ENCODE assay signal across 24 mouse cellular contexts in the genomic region with DNA sequence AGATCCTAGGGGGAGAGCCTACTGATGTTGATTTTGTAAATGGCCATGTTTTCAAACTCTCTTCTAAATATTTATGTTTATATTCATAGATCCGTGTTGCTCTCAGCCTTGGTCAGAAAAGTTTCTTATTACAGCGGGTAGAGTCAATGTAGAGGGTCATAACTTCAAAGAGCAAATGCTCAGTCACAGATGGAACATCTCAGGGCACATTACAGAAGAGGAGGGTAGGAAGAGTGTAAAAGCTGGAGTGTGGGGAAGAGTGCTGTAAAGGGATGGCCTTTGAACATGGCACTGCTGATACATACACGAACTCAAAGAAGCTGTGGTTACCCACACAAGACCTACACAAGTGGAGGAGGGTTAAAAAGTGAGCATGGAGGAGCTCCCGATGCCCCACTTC. TPM values are rescaled to one million over a fixed set of nuclear protein-coding genes. Genes with fewer than 3 reads are reported as not detected.
DNase-seq lines count a peak whose midpoint lies in the region; ATAC-seq and TF ChIP-seq lines count a peak whose summit lies in the region.
"Had no signal": no experiment of that assay in that cellular context is flagged by ENCODE, and none has a peak within 500 bp of the region (broad histone marks: within the 10 kb centered on the region; RNA-seq: fewer than 3 reads in every experiment).

No protein-coding gene starts in this region.

- TF ChIP-seq CTCF in lung, embryonic 14.5 days (IDR thresholded peaks at IDR 0.05; ENCODE audit: low read depth): no peak

- no peaks in the 10 kb centered on the region for H3K4me1 ChIP-seq in lung, embryonic 14.5 days (ENCODE audit: insufficient read depth)
- H3K4me1 ChIP-seq in lung, embryonic 16.5 days (replicated peaks; ENCODE audit: control insufficient read depth, insufficient read depth, low read length): no peaks in the 10 kb centered on the region
- H3K4me1 ChIP-seq: embryonic facial prominence, embryonic 13.5 days; embryonic facial prominence, embryonic 15.5 days; forebrain, embryonic 12.5 days had no signal

- ATAC-seq in lung, embryonic 14.5 days (ENCODE audit: insufficient read depth): peak; percentile 94; the same call in 1 of the 2 replicates
- 0 out of 2 replicates have a peak, but pooled peaks have one; percentile 31 for ATAC-seq in lung, embryonic 16.5 days (ENCODE audit: low read depth)
- ATAC-seq: forebrain, embryonic 14.5 days; forebrain, embryonic 16.5 days had no signal

- H3K27ac ChIP-seq in lung, embryonic 14.5 days (ENCODE audit: low read depth): no peak overlapping the region
- H3K27ac ChIP-seq in lung, embryonic 16.5 days (ENCODE audit: low read length): no peak overlapping the region
- H3K27ac ChIP-seq: embryonic facial prominence, embryonic 13.5 days; embryonic facial prominence, embryonic 15.5 days; forebrain, embryonic 10.5 days; forebrain, embryonic 12.5 days had no signal

- no peak overlapping the region for H3K9ac ChIP-seq in lung, embryonic 14.5 days
- H3K9ac ChIP-seq in lung, embryonic 16.5 days (ENCODE audit: low read length): no peak overlapping the region
- H3K9ac ChIP-seq: embryonic facial prominence, embryonic 13.5 days; embryonic facial prominence, embryonic 15.5 days; forebrain, embryonic 12.5 days had no signal

- H3K4me2 ChIP-seq in lung, embryonic 14.5 days: no peak overlapping the region
- H3K4me2 ChIP-seq in lung, embryonic 16.5 days (ENCODE audit: low read depth, low read length): no peak overlapping the region
- H3K4me2 ChIP-seq: embryonic facial prominence, embryonic 13.5 days; embryonic facial prominence, embryonic 15.5 days; forebrain, embryonic 12.5 days had no signal

- no peaks in the 10 kb centered on the region for H3K9me3 ChIP-seq in lung, embryonic 14.5 days (ENCODE audit: low read depth, low read length)
- H3K9me3 ChIP-seq in lung, embryonic 16.5 days (ENCODE audit: control insufficient read depth, low read length): no peaks in the 10 kb centered on the region
- H3K9me3 ChIP-seq: embryonic facial prominence, embryonic 13.5 days; embryonic facial prominence, embryonic 15.5 days; forebrain, embryonic 10.5 days; forebrain, embryonic 12.5 days had no signal

- peak; percentile 40 for DNase-seq in lung, embryonic 14.5 days
- no peak for DNase-seq in lung, postnatal 4 days
- no peak for DNase-seq in lung, postnatal 14 days
- DNase-seq: adrenal gland, adult 2 months; adrenal gland, postnatal 10 days; adrenal gland, postnatal 25 days; cerebellum, adult 11 months; cerebellum, adult 18-20 months; cerebellum, adult 8-10 months; cerebellum, adult 9-11 months; cerebellum, postnatal 14 days; cerebellum, postnatal 36 days; embryo, embryonic 11 days had no signal

- H3K36me3 ChIP-seq in lung, embryonic 14.5 days (ENCODE audit: insufficient read depth): no peaks in the 10 kb centered on the region
- H3K36me3 ChIP-seq in lung, embryonic 16.5 days (ENCODE audit: control insufficient read depth, insufficient read depth, low read length): no peaks in the 10 kb centered on the region
- H3K36me3 ChIP-seq: embryonic facial prominence, embryonic 13.5 days; embryonic facial prominence, embryonic 15.5 days; forebrain, embryonic 10.5 days; forebrain, embryonic 12.5 days had no signal

- H3K4me3 ChIP-seq in lung, embryonic 14.5 days (ENCODE audit: low read depth, low read length): no peak overlapping the region
- H3K4me3 ChIP-seq in lung, embryonic 16.5 days (ENCODE audit: low read length): no peak overlapping the region
- H3K4me3 ChIP-seq: embryonic facial prominence, embryonic 13.5 days; embryonic facial prominence, embryonic 15.5 days; erythroblast, embryonic 14.5 days; forebrain, embryonic 10.5 days; forebrain, embryonic 12.5 days had no signal

- WGBS in lung, embryonic 14.5 days: 50% methylated on average over 4 of the region's 4 CpGs
- WGBS in lung, embryonic 16.5 days: 49% methylated on average over 4 of the region's 4 CpGs

- H3K27me3 ChIP-seq in lung, embryonic 14.5 days (ENCODE audit: insufficient read depth, low read length): no peaks in the 10 kb centered on the region
- H3K27me3 ChIP-seq in lung, embryonic 16.5 days (ENCODE audit: control insufficient read depth, insufficient read depth, low read depth, low read length): no peaks in the 10 kb centered on the region
- H3K27me3 ChIP-seq: embryonic facial prominence, embryonic 13.5 days; embryonic facial prominence, embryonic 15.5 days; forebrain, embryonic 12.5 days had no signal

RNA-seq across cellular contexts. Expression of a gene that starts 19.6 kb away (rescaled TPM):
- polyA plus RNA-seq in lung, embryonic 14.5 days (2014; fragmentation: Nextera tagmentation; extraction: Ambion mirVana): not detected in 2 replicates
- 0.15 and 1.9 TPM in 2 replicates for polyA plus RNA-seq in lung, embryonic 16.5 days (2015; fragmentation: Nextera tagmentation; extraction: Ambion mirVana)
- polyA plus RNA-seq: adrenal gland, adult 2 months; brain, embryonic 14.5 days; C2C12; embryonic facial prominence, embryonic 11.5 days; embryonic facial prominence, embryonic 13.5 days; embryonic facial prominence, embryonic 15.5 days; erythroblast, embryonic 14.5 days; forebrain, embryonic 10.5 days; forebrain, embryonic 12.5 days; forebrain, embryonic 14.5 days; forebrain, embryonic 16.5 days had no signal
